Mouse (Mus musculus): ENCODE results near the gene BC107364. TPM values are rescaled to one million over a fixed set of nuclear protein-coding genes. Genes with fewer than 3 reads are reported as not detected.
"Not testable (repeated sequence)": the region's sequence is repeated elsewhere in the genome, so short reads cannot be mapped to it uniquely, and the experiment has no call there.

Gene BC107364
- polyA plus RNA-seq, 1 experiment from 2014 or later = not detected

- Histone ChIP-seq H3K9ac (replicated peaks; ENCODE audit: low read depth, low read length) (no peak overlapping the region), H3K4me1 (ENCODE audit: control insufficient read depth, insufficient read depth, low read length) (no peaks in the 10 kb centered on the region), H3K27ac (ENCODE audit: low read length) (no peak overlapping the region), H3K4me2 (replicated peaks; ENCODE audit: low read depth, low read length) (no peak overlapping the region), H3K36me3 (ENCODE audit: control insufficient read depth, insufficient read depth, low read length) (no peaks in the 10 kb centered on the region), H3K9me3 (ENCODE audit: control insufficient read depth, low read depth, low read length) (no peaks in the 10 kb centered on the region), H3K4me3 (ENCODE audit: low read depth, low read length) (no peak overlapping the region), H3K27me3 (ENCODE audit: control insufficient read depth, insufficient read depth, low read length) (no peaks in the 10 kb centered on the region)
- WGBS = 83% methylated on average over 3 of the region's 3 CpGs
- no peak for ATAC-seq (ENCODE audit: insufficient number of reproducible peaks, insufficient read depth, low FRiP score, low read depth)
These were observed 29.8 kb upstream of the BC107364 start for GRCm38 (mm10) chr3:96481856-96482255.

DNA sequence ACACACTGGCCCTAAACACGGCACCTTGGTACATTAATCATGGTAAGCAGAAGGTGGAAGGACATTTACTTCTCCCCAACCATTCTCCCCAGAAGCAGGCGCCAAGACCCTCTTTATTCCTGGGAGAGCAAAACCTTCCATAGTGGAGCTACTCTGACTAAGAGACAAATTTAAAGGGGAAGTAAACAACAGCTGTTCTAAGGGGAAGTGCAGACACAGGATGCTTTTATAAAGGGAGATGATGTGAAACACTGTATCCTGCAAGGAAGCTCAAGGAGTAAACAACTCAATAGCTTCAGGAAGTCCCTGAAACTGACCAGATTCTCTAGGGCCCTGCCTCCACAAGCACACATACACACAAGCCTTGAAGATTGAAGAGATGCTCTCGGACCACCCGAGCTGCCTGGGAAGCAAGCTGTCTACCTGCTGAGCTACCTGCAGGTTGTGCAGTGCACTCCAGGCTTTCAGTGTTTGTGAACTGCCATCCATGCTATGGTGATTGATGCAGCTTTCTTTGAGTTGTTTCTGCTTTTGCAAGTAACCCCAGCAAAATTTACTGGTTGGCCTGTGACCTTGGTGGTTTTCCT is 28.7 kb upstream of the BC107364 start:
- Histone ChIP-seq H3K27ac (ENCODE audit: low read length) (no peak overlapping the region), H3K4me3 (ENCODE audit: low read depth, low read length) (no peak overlapping the region), H3K27me3 (ENCODE audit: control insufficient read depth, insufficient read depth, low read length) (0 out of 2 replicates have a peak, but pooled peaks cover 6% of the 10 kb centered on the region), H3K4me2 (replicated peaks; ENCODE audit: low read depth, low read length) (no peak overlapping the region), H3K36me3 (ENCODE audit: control insufficient read depth, insufficient read depth, low read length) (no peaks in the 10 kb centered on the region), H3K9ac (replicated peaks; ENCODE audit: low read depth, low read length) (no peak overlapping the region), H3K9me3 (ENCODE audit: control insufficient read depth, low read depth, low read length) (no peaks in the 10 kb centered on the region), H3K4me1 (ENCODE audit: control insufficient read depth, insufficient read depth, low read length) (no peaks in the 10 kb centered on the region)
- 76% methylated on average over 4 of the region's 4 CpGs for WGBS
- no peak for ATAC-seq (ENCODE audit: insufficient number of reproducible peaks, insufficient read depth, low FRiP score, low read depth)

GRCm38 (mm10) chr3:96479249-96479648 is 27.1 kb upstream of the BC107364 start:
- H3K4me1 ChIP-seq (ENCODE audit: control insufficient read depth, insufficient read depth, low read length) = 0 out of 2 replicates have a peak, but pooled peaks cover 4% of the 10 kb centered on the region
- no peak overlapping the region for H3K4me3 ChIP-seq (ENCODE audit: low read depth, low read length)
- H3K27ac ChIP-seq (ENCODE audit: low read length) = no peak overlapping the region
- 0 out of 2 replicates have a peak, but pooled peaks cover 11% of the 10 kb centered on the region for H3K27me3 ChIP-seq (ENCODE audit: control insufficient read depth, insufficient read depth, low read length)
- H3K4me2 ChIP-seq (replicated peaks; ENCODE audit: low read depth, low read length) = no peak overlapping the region
- 40% methylated on average over 3 of the region's 3 CpGs for WGBS
- no peaks in the 10 kb centered on the region for H3K9me3 ChIP-seq (ENCODE audit: control insufficient read depth, low read depth, low read length)
- ATAC-seq (ENCODE audit: insufficient number of reproducible peaks, insufficient read depth, low FRiP score, low read depth) = no peak
- H3K36me3 ChIP-seq (ENCODE audit: control insufficient read depth, insufficient read depth, low read length) = no peaks in the 10 kb centered on the region
- no peak overlapping the region for H3K9ac ChIP-seq (replicated peaks; ENCODE audit: low read depth, low read length)

DNA sequence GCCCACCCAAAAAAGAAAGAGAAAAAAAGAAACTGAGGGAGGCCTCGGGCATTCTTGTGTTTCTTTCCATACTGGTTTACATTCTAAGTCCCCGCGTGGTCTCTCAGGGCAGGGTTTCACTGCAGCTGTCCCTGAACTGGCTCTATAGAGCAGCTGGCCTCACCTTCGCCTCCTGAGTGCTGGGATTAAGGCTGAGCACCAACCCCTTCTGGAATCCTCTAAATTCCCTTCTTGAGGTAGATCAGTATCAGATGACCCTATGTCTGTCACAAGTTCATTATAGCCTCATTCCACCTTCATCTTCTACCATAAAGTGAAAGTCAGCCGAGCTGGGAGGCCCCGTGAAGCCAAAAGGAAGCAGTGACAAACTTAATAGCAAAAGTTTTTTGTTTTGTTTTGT is 25.5 kb upstream of the BC107364 start:
- no peak for ATAC-seq (ENCODE audit: insufficient number of reproducible peaks, insufficient read depth, low FRiP score, low read depth)
- H3K9ac ChIP-seq (replicated peaks; ENCODE audit: low read depth, low read length) = no peak overlapping the region
- 0 out of 2 replicates have a peak, but pooled peaks cover 4% of the 10 kb centered on the region for H3K4me1 ChIP-seq (ENCODE audit: control insufficient read depth, insufficient read depth, low read length)
- no peak overlapping the region for H3K4me3 ChIP-seq (ENCODE audit: low read depth, low read length)
- no peaks in the 10 kb centered on the region for H3K36me3 ChIP-seq (ENCODE audit: control insufficient read depth, insufficient read depth, low read length)
- peaks cover 16% of the 10 kb centered on the region; the same call in 1 of the 2 replicates for H3K27me3 ChIP-seq (ENCODE audit: control insufficient read depth, insufficient read depth, low read length)
- no peak overlapping the region for H3K27ac ChIP-seq (ENCODE audit: low read length)
- no peak overlapping the region for H3K4me2 ChIP-seq (replicated peaks; ENCODE audit: low read depth, low read length)
- no peaks in the 10 kb centered on the region for H3K9me3 ChIP-seq (ENCODE audit: control insufficient read depth, low read depth, low read length)
- 65% methylated on average over 6 of the region's 6 CpGs for WGBS

- Histone ChIP-seq H3K9ac (replicated peaks; ENCODE audit: low read depth, low read length) (no peak overlapping the region), H3K4me1 (ENCODE audit: control insufficient read depth, insufficient read depth, low read length) (0 out of 2 replicates have a peak, but pooled peaks cover 4% of the 10 kb centered on the region), H3K27ac (ENCODE audit: low read length) (no peak overlapping the region), H3K27me3 (ENCODE audit: control insufficient read depth, insufficient read depth, low read length) (peaks cover 16% of the 10 kb centered on the region; the same call in 1 of the 2 replicates), H3K4me3 (ENCODE audit: low read depth, low read length) (no peak overlapping the region), H3K9me3 (ENCODE audit: control insufficient read depth, low read depth, low read length) (no peaks in the 10 kb centered on the region), H3K4me2 (replicated peaks; ENCODE audit: low read depth, low read length) (no peak overlapping the region), H3K36me3 (ENCODE audit: control insufficient read depth, insufficient read depth, low read length) (no peaks in the 10 kb centered on the region)
- ATAC-seq (ENCODE audit: insufficient number of reproducible peaks, insufficient read depth, low FRiP score, low read depth) = no peak
- WGBS = 48% methylated on average over 3 of the region's 3 CpGs
These were observed 25.0 kb upstream of the BC107364 start for GRCm38 (mm10) chr3:96477084-96477483.

DNA sequence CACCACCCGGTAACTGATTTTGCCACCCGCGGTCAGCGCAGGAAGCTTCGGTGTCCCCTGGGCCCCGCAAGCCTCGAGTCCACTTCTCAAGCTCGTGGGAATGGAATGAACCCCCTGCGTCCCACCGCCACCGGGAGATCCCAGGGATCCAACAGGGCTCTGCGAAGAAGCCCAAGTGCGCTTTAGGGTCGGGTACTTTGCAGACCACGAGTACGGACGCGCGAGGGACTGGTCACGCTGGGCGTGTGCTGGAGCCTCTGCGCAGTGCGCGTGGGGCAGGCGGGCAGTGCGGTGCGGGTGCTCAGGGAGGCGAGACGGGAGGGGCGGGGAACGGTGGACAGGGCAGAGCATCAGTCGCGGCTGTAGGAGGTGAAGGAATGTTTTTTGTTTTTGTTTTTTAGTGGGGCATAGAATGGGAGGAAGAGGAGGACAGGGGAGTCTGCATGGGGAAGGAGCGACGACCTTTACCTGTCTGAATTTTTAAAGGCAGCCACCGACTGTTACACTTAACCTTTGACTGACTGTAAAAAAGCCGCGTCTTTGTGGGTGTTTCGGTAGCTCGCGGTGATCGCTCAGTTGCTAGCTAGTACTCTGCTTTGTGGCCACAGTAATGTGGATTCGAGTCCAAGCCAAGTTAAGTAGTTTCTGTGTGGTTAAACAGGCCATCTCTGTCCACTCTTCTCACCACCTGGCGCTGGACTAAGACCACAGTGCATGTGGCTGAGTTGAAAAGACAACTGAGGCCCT is 23.0 kb upstream of the BC107364 start:
- H3K27me3 ChIP-seq (ENCODE audit: control insufficient read depth, insufficient read depth, low read length) = peaks cover 16% of the 10 kb centered on the region; the same call in 1 of the 2 replicates
- no peaks in the 10 kb centered on the region for H3K36me3 ChIP-seq (ENCODE audit: control insufficient read depth, insufficient read depth, low read length)
- WGBS = 2% methylated on average over 44 of the region's 44 CpGs
- H3K27ac ChIP-seq (ENCODE audit: low read length) = no peak overlapping the region
- 0 out of 2 replicates have a peak, but pooled peaks cover 4% of the 10 kb centered on the region for H3K4me1 ChIP-seq (ENCODE audit: control insufficient read depth, insufficient read depth, low read length)
- H3K4me3 ChIP-seq (ENCODE audit: low read depth, low read length) = peak overlapping the region; percentile 32
- no peaks in the 10 kb centered on the region for H3K9me3 ChIP-seq (ENCODE audit: control insufficient read depth, low read depth, low read length)
- no peak for ATAC-seq (ENCODE audit: insufficient number of reproducible peaks, insufficient read depth, low FRiP score, low read depth)
- H3K9ac ChIP-seq (replicated peaks; ENCODE audit: low read depth, low read length) = 0 out of 2 replicates have a peak overlapping the region, but pooled peaks have one; percentile 2
- peak overlapping the region; percentile 60 for H3K4me2 ChIP-seq (replicated peaks; ENCODE audit: low read depth, low read length)

DNA sequence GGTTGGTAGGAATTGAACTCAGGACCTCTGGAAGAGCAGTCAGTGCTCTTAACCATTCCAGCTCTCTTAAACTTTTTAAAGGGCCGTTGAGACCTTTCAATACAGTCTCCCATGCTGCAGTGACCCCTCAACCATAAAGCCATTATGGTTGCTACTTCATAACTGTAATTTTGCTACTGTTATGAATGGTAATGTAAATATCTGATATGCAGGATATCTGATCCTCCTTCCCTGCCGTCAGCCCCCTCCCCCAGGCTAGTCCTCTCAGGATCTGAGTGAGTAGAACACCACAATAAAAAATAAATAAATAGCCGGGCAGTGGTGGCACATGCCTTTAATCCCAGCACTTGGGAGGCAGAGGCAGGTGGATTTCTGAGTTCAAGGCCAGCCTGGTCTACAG is 21.4 kb upstream of the BC107364 start:
- not testable (repeated sequence) for H3K9ac ChIP-seq (replicated peaks; ENCODE audit: low read depth, low read length); H3K4me2 ChIP-seq (replicated peaks; ENCODE audit: low read depth, low read length); H3K27ac ChIP-seq (ENCODE audit: low read length); H3K9me3 ChIP-seq (ENCODE audit: control insufficient read depth, low read depth, low read length); H3K4me1 ChIP-seq (ENCODE audit: control insufficient read depth, insufficient read depth, low read length); H3K36me3 ChIP-seq (ENCODE audit: control insufficient read depth, insufficient read depth, low read length); H3K4me3 ChIP-seq (ENCODE audit: low read depth, low read length); ATAC-seq (ENCODE audit: insufficient number of reproducible peaks, insufficient read depth, low FRiP score, low read depth)
- WGBS = 55% methylated on average over 3 of the region's 3 CpGs
- H3K27me3 ChIP-seq (ENCODE audit: control insufficient read depth, insufficient read depth, low read length) = peaks cover 16% of the 10 kb centered on the region; the same call in 1 of the 2 replicates

DNA sequence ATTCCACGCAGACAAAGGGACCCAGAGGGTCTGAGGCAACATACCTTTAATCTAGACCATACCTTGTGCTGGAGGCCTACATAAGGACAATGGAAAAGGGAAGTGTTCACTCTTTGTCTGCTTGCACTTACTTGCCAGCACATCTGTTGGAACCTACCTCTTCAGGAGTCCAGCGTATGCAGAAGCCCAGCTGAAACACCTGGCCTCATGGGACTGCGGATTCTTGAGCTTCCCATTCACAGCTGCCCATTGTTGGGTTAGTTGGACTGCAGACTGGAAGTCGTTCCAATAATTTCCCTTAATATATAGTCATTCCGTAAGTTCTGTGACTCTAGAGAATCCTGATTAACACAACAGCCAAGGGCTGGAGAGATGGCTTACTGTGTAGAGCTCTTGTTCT is 20.0 kb upstream of the BC107364 start:
- H3K9me3 ChIP-seq (ENCODE audit: control insufficient read depth, low read depth, low read length) = no peaks in the 10 kb centered on the region
- H3K4me3 ChIP-seq (ENCODE audit: low read depth, low read length) = no peak overlapping the region
- no peaks in the 10 kb centered on the region for H3K36me3 ChIP-seq (ENCODE audit: control insufficient read depth, insufficient read depth, low read length)
- no peak overlapping the region for H3K9ac ChIP-seq (replicated peaks; ENCODE audit: low read depth, low read length)
- ATAC-seq (ENCODE audit: insufficient number of reproducible peaks, insufficient read depth, low FRiP score, low read depth) = no peak
- H3K4me1 ChIP-seq (ENCODE audit: control insufficient read depth, insufficient read depth, low read length) = 0 out of 2 replicates have a peak, but pooled peaks cover 4% of the 10 kb centered on the region
- H3K27ac ChIP-seq (ENCODE audit: low read length) = no peak overlapping the region
- H3K27me3 ChIP-seq (ENCODE audit: control insufficient read depth, insufficient read depth, low read length) = peaks cover 16% of the 10 kb centered on the region; the same call in 1 of the 2 replicates
- 88% methylated on average over 5 of the region's 5 CpGs for WGBS
- no peak overlapping the region for H3K4me2 ChIP-seq (replicated peaks; ENCODE audit: low read depth, low read length)
